Mouse (Mus musculus): ENCODE data around the gene Lcn8.

Gene Lcn8

DNA sequence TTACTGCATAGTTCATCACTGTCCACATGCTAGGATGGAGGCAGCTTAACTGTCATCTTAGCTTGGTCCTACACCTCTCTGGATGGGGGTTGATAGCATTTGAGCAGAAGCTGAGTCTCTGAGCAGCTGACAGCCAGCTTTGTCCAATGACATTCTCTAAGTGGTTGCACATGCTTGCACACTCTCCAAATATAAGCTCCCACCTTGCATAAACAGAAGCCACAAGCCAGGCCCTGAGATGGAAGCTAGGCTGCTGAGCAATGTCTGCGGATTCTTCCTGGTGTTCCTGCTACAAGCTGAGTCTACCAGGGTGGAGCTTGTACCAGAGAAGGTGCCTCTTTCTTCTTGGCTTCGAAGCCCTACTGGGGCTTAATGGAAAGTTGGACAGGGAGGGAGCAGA, at the start of gene Lcn8:
Gene Lcn8, plus strand, starts transcription at position 219 of the 400 bp plus-strand sequence.
- DNase-seq: no peak

DNA sequence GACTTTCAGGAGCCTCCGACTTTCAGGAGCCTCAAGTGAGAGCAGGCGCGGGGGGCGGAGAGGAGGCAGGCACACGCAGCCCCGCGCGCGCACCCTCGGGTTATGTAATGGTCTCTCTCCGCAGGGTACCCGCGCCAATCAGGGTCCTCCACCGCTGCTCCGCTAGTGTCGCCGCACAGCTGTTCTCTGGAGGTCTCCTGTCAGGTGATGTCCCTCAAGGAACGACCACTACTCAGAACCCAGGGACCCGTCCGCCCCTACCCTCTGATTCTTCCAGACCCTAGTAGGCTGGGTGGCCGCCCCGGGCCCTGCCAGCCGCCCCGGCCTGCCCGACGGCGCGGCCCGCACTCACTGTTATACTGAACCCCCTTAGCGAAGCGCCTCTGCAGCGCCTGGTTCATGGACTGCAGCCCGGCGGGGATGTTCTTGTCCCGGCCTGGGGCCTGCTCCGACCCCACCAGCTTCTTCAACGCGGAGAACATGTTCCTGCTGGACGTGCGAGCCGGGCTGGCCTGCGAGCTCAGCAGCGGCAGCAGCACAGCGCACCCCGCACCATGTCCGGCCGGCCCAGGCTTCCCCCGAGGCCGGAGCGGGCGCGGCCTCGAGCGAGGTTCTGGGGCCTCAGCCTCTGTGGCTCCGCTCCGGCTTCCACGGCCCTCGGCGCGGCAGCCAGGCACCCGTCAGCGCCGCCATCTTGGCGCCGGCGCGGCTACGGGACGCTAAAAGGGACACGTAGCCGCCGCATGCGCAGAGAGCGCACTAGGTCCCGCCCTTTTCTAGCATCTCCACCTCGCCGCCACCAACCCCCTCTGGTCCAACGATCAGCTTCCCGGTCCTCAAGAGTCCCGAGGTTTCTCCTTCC, 44.9 kb upstream of the Lcn8 start, which contains the start of gene Rabl6:
Gene Rabl6, minus strand, starts transcription at position 761 of the 862 bp plus-strand sequence.
- peak; percentile 93 to 95 for DNase-seq

DNA sequence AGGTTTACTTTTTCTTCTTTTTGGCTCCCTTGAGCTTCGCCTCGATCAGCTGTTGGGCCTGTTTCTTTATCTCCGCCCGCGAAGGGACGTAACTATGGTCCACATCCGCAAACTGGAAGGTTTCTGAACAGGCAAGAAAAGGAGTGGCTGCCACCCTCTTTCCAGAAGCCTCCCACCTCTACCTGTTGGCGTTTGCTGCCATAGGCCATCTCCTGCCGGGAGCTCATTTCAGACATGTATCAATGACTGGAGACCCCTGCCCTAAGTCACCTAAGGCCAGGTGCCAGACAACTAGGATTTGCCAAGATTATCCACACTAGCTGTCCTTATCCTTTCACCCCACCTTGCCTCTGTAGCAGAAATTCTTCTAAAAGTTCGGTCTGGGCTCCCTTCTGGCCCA, 44.2 kb upstream of the Lcn8 start:
- no peak for DNase-seq

DNA sequence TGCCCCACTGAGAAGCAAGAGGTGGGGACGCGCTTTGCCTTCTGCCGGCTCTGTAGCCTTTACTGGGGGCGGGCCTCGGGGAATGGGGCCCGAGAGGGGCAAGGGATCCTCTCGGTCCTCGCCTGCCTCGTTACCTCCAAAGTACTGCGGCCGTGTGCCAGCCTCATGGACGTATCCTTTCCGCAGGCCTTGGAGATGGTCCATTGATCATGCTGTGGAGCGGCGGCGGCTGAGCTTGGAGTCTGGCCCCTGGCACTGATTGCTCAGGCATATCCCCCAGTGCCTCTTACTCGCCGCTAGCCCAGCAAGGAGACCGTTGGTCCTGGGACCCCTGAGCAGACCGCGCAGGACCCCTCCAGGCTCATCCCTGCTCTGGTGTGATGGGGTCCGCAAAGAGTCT, 36.5 kb upstream of the Lcn8 start:
- peak; percentile 53 to 61 for DNase-seq

DNA sequence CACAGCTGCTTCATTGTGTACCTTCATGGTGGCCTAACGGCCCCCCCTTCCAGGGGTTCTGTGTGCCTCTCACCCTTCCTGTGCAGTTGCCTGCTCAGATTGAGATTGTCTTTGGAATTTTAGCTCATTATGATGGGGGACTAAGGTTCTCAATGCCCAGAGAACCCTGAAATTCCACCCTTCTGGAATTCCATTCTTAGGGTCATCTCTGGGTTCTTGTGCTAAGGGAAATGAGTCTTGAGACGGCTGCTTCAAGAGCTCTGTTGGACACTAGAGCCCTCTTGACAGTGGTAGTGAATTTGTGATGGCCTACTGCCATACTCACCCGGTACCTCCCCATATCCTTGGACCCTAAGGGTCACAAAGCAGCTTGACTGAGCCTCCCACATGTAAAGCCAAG, 35.3 kb upstream of the Lcn8 start, which contains the start of gene Ccdc183:
Gene Ccdc183, minus strand, starts transcription at position 101 of the 400 bp plus-strand sequence.
- DNase-seq: no peak

GRCm38 (mm10) chr2:25620386-25620785, 32.5 kb upstream of the Lcn8 start:
- no peak for DNase-seq

GRCm38 (mm10) chr2:25620852-25621228, 32.1 kb upstream of the Lcn8 start:
- no peak for DNase-seq

DNA sequence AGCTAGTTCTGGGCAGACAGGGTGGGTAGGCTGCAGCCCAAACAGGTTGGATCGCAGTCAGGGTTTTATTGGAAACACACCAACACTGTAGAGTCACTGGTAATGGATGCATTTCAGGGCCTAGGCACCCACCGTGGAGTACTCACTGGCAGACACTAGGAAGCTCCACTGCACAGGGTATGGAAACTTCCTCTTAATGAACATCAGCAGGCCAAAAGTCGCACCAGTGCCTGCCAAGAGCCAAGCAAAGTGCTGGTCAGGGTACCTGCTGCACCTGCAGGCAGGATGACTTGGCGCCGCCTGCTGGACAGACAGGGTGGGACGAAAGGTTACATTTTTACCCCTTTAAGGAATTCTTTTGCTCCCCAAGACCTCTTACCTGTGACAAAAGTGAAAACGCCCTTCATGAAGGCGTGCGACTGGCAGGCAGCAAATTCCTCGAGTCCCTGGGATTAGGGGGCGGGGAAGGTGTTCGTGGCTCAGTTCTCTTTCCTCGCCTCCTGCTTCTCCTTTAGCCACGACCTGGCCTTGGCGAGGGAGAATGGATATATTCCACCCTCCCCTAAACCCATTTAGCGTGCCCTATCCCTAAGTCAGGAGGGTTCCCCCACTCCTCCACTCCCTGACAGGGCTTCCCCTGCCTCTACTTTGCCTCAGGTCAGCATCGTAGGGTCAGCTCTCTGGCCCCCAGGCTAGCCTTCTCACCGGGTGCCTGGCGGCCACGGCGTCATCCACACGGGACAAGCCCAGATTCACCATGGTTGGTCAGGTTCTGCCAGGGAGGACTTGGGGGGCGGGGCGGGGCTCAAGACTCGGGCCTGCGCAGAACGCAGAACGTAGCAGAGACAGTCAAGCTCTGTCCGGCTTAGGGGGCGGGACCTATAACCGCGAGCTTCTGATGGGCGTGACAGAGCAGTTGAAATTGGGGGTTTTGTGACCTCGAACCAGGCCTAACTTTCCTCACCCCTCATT, 31.4 kb upstream of the Lcn8 start, which contains the start of gene Tmem141:
Gene Tmem141, minus strand, starts transcription at position 777 of the 972 bp plus-strand sequence.
- DNase-seq: peak; percentile 94

GRCm38 (mm10) chr2:25625986-25626385, 26.9 kb upstream of the Lcn8 start:
- no peak for DNase-seq

DNA sequence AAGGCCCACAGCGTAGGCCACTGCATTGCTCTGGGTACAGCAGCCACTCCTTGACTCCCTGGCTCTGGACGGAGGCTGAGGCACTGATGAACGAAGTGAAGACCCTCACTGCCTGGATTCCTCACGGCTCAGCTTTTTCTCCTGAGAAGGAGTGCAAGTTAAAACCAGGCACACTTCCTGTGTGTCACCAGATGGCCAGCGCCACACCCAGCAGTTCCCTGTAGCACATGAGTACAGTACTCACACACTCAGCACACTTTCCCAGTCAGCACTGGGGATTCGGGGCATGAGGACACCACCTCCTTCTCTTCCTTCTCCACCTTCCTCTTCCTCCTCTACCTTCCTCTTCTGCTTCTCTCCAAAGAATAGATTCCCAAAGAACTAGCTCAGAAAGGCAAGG, 25.1 kb upstream of the Lcn8 start, which contains the start of gene Fcna:
Gene Fcna, minus strand, starts transcription at position 220 of the 400 bp plus-strand sequence.
- no peak for DNase-seq

DNA sequence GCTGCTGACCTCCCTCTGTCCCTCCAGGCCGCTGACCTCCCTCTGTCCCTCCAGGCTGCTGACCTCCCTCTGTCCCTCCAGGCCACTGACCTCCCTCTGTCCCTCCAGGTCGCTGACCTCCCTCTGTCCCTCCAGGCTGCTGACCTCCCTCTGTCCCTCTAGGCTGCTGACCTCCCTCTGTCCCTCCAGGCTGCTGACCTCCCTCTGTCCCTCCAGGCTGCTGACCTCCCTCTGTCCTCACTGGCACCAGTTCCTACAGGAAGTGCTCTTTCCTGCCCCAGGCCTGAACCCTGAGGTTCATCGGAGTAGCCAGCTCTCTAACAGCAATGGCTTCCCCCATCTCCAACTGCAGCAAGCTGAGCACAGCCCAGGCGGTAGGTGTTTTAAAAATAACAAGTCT, 24.2 kb upstream of the Lcn8 start:
- no peak for DNase-seq

GRCm38 (mm10) chr2:25633616-25634015, 19.3 kb upstream of the Lcn8 start:
- DNase-seq: no peak

- no peak for DNase-seq
Observed at GRCm38 (mm10) chr2:25634046-25634445, 18.9 kb upstream of the Lcn8 start.

DNA sequence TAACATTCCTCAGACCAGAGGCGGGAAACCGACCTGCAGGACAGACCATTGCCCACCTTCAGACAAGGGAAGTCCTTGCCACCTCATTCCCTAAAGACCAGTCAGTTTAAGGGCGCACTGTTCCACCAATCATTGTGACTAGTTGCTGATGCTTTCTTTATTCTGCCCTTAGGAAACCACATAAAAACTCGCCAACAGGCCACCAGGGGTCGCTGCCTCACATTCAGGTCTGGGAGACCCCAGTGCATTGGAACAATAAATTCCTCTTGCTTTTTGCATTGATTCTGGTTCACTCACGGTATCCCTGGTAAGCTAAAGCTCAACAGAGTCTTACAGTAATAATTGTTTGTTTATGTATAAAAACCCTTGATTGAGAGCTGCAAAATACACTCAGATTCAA, 13.0 kb upstream of the Lcn8 start:
- DNase-seq: peak; percentile 70 to 83

DNA sequence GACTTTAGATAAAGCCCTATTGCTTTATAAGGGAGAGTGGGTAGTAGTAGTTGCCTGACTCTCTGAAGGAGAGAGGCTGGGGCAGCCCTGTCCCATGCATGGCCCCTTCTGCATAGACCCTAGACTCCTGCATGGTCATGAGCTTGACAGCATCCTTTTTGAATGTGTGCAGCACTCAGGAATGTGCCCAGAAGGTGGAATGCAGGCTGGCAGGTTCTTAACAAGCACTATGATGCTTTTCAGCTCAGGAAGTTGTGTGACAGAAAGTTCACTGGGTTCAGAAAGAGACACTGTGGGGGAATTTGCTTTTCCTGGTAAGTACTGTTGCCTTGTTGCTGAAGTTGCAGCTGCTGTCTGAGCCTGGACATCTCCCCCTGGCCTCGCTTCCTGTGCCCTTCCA, 1.6 kb downstream of the Lcn8 start:
- DNase-seq: no peak

- DNase-seq: peak; percentile 48 to 56
Observed at GRCm38 (mm10) chr2:25656691-25657090, 3.8 kb downstream of the Lcn8 start.

GRCm38 (mm10) chr2:25657246-25657645, 4.3 kb downstream of the Lcn8 start:
- DNase-seq: peak; percentile 68 to 71

DNA sequence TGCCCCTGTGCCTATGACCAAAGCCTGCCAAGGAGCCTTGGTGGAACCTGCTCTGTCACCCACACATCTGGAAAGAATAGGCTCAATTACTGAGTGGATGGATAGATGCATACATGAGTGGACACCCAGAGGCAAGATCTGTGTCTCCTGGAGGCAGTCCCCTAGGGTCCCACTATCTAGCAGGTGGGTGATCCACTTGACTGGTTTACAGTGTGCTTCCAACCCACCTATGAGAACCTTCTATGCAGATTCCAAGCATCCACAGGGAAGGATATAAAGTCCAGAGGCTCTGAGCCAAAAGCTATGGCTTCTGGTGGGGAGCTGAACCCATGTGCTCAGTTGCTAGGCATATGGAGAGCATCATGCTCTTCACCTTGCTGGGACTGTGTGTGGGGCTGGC, 4.7 kb downstream of the Lcn8 start, which contains the start of gene Lcn5:
Gene Lcn5, plus strand, starts transcription at position 301 of the 400 bp plus-strand sequence.
- no peak for DNase-seq

GRCm38 (mm10) chr2:25660279-25660678, 7.4 kb downstream of the Lcn8 start:
- DNase-seq: peak in 1 of 2 experiments; percentile 11

DNA sequence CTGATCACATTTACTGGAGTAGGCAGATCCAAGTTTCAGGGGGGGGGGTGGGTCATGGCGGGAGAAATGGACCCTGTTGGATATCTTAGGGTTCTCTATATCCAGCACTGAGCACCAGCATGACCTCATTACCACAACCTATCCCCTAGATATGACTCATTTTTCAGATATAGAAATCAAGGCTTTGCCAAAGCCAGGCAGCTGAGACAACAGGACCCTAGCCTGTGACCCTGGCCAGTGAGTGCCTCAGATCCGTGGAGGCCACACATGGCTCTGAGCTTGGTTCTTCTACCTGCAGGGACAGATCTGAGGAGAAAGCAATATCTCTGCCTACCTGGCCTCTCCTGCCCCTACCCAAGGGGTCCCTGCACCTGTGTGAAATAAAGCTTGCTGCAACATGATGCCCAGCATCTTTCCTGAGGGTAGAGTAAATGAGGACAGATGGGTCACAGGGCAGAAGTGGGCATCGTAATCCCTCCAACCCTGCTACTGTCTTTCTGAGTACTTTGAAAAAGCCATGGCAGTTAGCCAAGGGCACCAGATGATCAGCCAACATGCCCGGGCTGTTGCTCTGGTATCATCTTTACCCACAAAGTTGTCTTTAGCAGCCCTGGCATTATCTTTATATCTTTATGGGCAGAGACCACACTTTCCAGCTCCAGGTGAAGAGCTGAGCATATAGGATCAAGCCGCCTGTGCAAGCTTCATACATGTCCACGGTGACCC, 8.5 kb downstream of the Lcn8 start:
- DNase-seq: peak; percentile 33 to 40

DNA sequence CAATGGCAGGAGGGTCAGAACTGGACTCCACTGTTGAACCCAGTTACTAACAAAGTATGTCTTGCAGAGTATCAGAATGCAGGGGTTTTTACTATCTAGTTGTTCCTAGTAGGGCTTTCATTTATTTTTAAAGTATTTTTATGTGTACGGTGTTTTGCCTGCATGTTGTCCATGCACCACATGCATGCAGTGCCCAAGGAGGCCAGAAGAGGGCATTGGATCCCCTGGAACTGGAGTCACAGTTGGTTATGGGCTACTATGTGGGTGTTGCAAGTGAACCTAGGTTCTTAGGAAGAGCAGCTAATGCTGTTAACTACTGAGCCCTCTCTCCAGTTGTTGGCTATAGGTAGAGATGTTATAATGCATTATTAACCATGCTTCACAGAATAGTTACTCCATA, 10.6 kb downstream of the Lcn8 start:
- peak; percentile 72 to 86 for DNase-seq

- DNase-seq: no peak
Observed at GRCm38 (mm10) chr2:25664125-25664524, 11.2 kb downstream of the Lcn8 start.

All from cerebellum, postnatal 14 days (tissue).